Mouse (Mus musculus) C2C12 (cell line): ENCODE results near the gene Adam22.

Experiments
- CTCF ChIP-seq: IDR thresholded peaks from one replicate; pipeline ENCODE4 v1.5.1; 2011; ENCODE audit not compliant: control insufficient read depth, insufficient read depth, insufficient read length
- MYOG ChIP-seq: IDR thresholded peaks from one replicate; pipeline ENCODE4 v1.6.1; 2011; ENCODE audit not compliant: control insufficient read depth, insufficient read length; ENCODE audit errors: extremely low read depth

DNA sequence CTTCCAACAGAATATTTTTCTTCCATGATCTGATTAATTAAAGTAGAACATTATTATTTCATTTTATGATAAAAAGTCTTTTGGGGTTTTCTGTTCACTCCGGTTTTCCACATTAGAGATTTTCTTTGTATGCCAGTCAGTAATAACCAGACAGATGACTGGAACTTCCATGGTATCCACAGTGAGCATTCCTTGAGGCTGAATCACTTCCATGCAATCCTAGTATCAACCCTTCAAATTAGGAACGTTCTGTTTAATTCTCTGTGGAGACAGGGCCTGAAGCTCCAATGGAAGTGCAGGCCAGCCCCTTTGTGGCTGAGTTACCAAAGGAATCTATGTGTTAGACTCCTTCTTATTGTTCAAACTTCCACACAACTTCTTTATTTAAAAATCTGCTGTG, 247.9 kb downstream of the Adam22 start:
- TF ChIP-seq CTCF (no peak), MYOG (no peak)
